Mouse (Mus musculus): Measurements from ENCODE around the gene Efna5. TPM values are rescaled to one million over a fixed set of nuclear protein-coding genes. Genes with fewer than 3 reads are reported as not detected.

Gene Efna5
- polyA plus RNA-seq, 1 experiment from 2014 or later = 41.6 TPM

GRCm38 (mm10) chr17:62655819-62656355 lies 225.2 kb downstream of the Efna5 start:
- WGBS = 74% methylated on average over 16 of the region's 16 CpGs
- Histone ChIP-seq H3K36me3 (no peaks in the 10 kb centered on the region), H3K4me3 (no peak overlapping the region), H3K9me3 (no peaks in the 10 kb centered on the region), H3K27me3 (replicated peaks) (no peaks in the 10 kb centered on the region), H3K4me1 (peaks cover 31% of the 10 kb centered on the region), H3K27ac (no peak overlapping the region), H3K9ac (no peak overlapping the region), H3K4me2 (replicated peaks) (no peak overlapping the region)
- no peak for ATAC-seq (ENCODE audit: low FRiP score, low read depth)

GRCm38 (mm10) chr17:62652451-62652850 lies 228.7 kb downstream of the Efna5 start:
- Histone ChIP-seq H3K36me3 (no peaks in the 10 kb centered on the region), H3K9ac (no peak overlapping the region), H3K4me2 (replicated peaks) (no peak overlapping the region), H3K9me3 (no peaks in the 10 kb centered on the region), H3K27me3 (replicated peaks) (no peaks in the 10 kb centered on the region), H3K4me3 (no peak overlapping the region), H3K27ac (no peak overlapping the region), H3K4me1 (peaks cover 14% of the 10 kb centered on the region; the same call in 1 of the 2 replicates)
- 72% methylated on average over 6 of the region's 6 CpGs for WGBS
- no peak for ATAC-seq (ENCODE audit: low FRiP score, low read depth)

- H3K4me1 ChIP-seq = peaks cover 11% of the 10 kb centered on the region; the same call in 1 of the 2 replicates
- H3K4me3 ChIP-seq = no peak overlapping the region
- no peak overlapping the region for H3K4me2 ChIP-seq (replicated peaks)
- H3K27ac ChIP-seq = no peak overlapping the region
- 63% methylated on average over 8 of the region's 8 CpGs for WGBS
- H3K9ac ChIP-seq = no peak overlapping the region
- no peaks in the 10 kb centered on the region for H3K27me3 ChIP-seq (replicated peaks)
- no peaks in the 10 kb centered on the region for H3K36me3 ChIP-seq
- ATAC-seq (ENCODE audit: low FRiP score, low read depth) = no peak
- no peaks in the 10 kb centered on the region for H3K9me3 ChIP-seq
Measured at GRCm38 (mm10) chr17:62651696-62652095, 229.4 kb downstream of the Efna5 start.

GRCm38 (mm10) chr17:62649293-62649950 lies 231.7 kb downstream of the Efna5 start:
- peaks cover 8% of the 10 kb centered on the region; the same call in 1 of the 2 replicates for H3K4me1 ChIP-seq
- no peaks in the 10 kb centered on the region for H3K27me3 ChIP-seq (replicated peaks)
- H3K36me3 ChIP-seq = no peaks in the 10 kb centered on the region
- 92% methylated on average over 10 of the region's 10 CpGs for WGBS
- H3K4me2 ChIP-seq (replicated peaks) = no peak overlapping the region
- H3K9me3 ChIP-seq = no peaks in the 10 kb centered on the region
- H3K9ac ChIP-seq = no peak overlapping the region
- no peak overlapping the region for H3K27ac ChIP-seq
- ATAC-seq (ENCODE audit: low FRiP score, low read depth) = no peak
- no peak overlapping the region for H3K4me3 ChIP-seq

- Histone ChIP-seq H3K4me3 (no peak overlapping the region), H3K36me3 (no peaks in the 10 kb centered on the region), H3K27me3 (replicated peaks) (no peaks in the 10 kb centered on the region), H3K4me1 (peaks cover 1% of the 10 kb centered on the region; the same call in 1 of the 2 replicates), H3K9me3 (no peaks in the 10 kb centered on the region), H3K4me2 (replicated peaks) (no peak overlapping the region), H3K27ac (no peak overlapping the region), H3K9ac (no peak overlapping the region)
- ATAC-seq (ENCODE audit: low FRiP score, low read depth) = no peak
- 94% methylated on average over 8 of the region's 8 CpGs for WGBS
Measured at GRCm38 (mm10) chr17:62646836-62647235, 234.3 kb downstream of the Efna5 start.

- ATAC-seq (ENCODE audit: low FRiP score, low read depth) = no peak
- Histone ChIP-seq H3K36me3 (no peaks in the 10 kb centered on the region), H3K27ac (no peak overlapping the region), H3K27me3 (replicated peaks) (no peaks in the 10 kb centered on the region), H3K4me3 (no peak overlapping the region), H3K4me1 (no peaks in the 10 kb centered on the region), H3K9ac (no peak overlapping the region), H3K9me3 (no peaks in the 10 kb centered on the region), H3K4me2 (replicated peaks) (no peak overlapping the region)
- 78% methylated on average over 12 of the region's 12 CpGs for WGBS
Measured at GRCm38 (mm10) chr17:62642447-62643145, 238.5 kb downstream of the Efna5 start.

GRCm38 (mm10) chr17:62640654-62641053 lies 240.5 kb downstream of the Efna5 start:
- H3K9ac ChIP-seq = no peak overlapping the region
- peak; percentile 68 for ATAC-seq (ENCODE audit: low FRiP score, low read depth)

GRCm38 (mm10) chr17:62636896-62637295 lies 244.2 kb downstream of the Efna5 start:
- H3K4me2 ChIP-seq (replicated peaks) = no peak overlapping the region
- no peak overlapping the region for H3K4me3 ChIP-seq
- H3K9me3 ChIP-seq = no peaks in the 10 kb centered on the region
- no peaks in the 10 kb centered on the region for H3K4me1 ChIP-seq
- no peak overlapping the region for H3K27ac ChIP-seq
- no peak overlapping the region for H3K9ac ChIP-seq
- no peaks in the 10 kb centered on the region for H3K36me3 ChIP-seq
- no peaks in the 10 kb centered on the region for H3K27me3 ChIP-seq (replicated peaks)
- no peak for ATAC-seq (ENCODE audit: low FRiP score, low read depth)
- 91% methylated on average over 7 of the region's 7 CpGs for WGBS

More at GRCm38 (mm10) chr17:62640654-62641053, 240.5 kb downstream of the Efna5 start:
- Histone ChIP-seq H3K27ac (no peak overlapping the region), H3K9me3 (no peaks in the 10 kb centered on the region), H3K36me3 (no peaks in the 10 kb centered on the region), H3K27me3 (replicated peaks) (no peaks in the 10 kb centered on the region), H3K4me1 (no peaks in the 10 kb centered on the region), H3K4me2 (replicated peaks) (no peak overlapping the region), H3K4me3 (no peak overlapping the region)
- 62% methylated on average over 6 of the region's 6 CpGs for WGBS

- WGBS = 87% methylated on average over 3 of the region's 3 CpGs
- ATAC-seq (ENCODE audit: low FRiP score, low read depth) = no peak
Measured at GRCm38 (mm10) chr17:62634937-62635336, 246.2 kb downstream of the Efna5 start.

GRCm38 (mm10) chr17:62628474-62628873 lies 252.6 kb downstream of the Efna5 start:
- no peak for ATAC-seq (ENCODE audit: low FRiP score, low read depth)
- no peak overlapping the region for H3K4me2 ChIP-seq (replicated peaks)
- 70% methylated on average over 1 of the region's 1 CpGs for WGBS

More at GRCm38 (mm10) chr17:62634937-62635336, 246.2 kb downstream of the Efna5 start:
- Histone ChIP-seq H3K4me2 (replicated peaks) (no peak overlapping the region), H3K36me3 (no peaks in the 10 kb centered on the region), H3K4me3 (no peak overlapping the region), H3K27ac (no peak overlapping the region), H3K4me1 (no peaks in the 10 kb centered on the region), H3K9ac (no peak overlapping the region), H3K9me3 (no peaks in the 10 kb centered on the region), H3K27me3 (replicated peaks) (no peaks in the 10 kb centered on the region)

GRCm38 (mm10) chr17:62627508-62627907 lies 253.6 kb downstream of the Efna5 start:
- peaks cover 16% of the 10 kb centered on the region for H3K4me1 ChIP-seq
- H3K27ac ChIP-seq = no peak overlapping the region
- no peaks in the 10 kb centered on the region for H3K9me3 ChIP-seq
- H3K9ac ChIP-seq = no peak overlapping the region
- ATAC-seq (ENCODE audit: low FRiP score, low read depth) = no peak
- no peaks in the 10 kb centered on the region for H3K27me3 ChIP-seq (replicated peaks)
- WGBS = 85% methylated on average over 1 of the region's 1 CpGs
- no peak overlapping the region for H3K4me3 ChIP-seq
- H3K4me2 ChIP-seq (replicated peaks) = no peak overlapping the region
- H3K36me3 ChIP-seq = no peaks in the 10 kb centered on the region

More at GRCm38 (mm10) chr17:62628474-62628873, 252.6 kb downstream of the Efna5 start:
- Histone ChIP-seq H3K27ac (no peak overlapping the region), H3K9me3 (no peaks in the 10 kb centered on the region), H3K27me3 (replicated peaks) (no peaks in the 10 kb centered on the region), H3K4me3 (no peak overlapping the region), H3K36me3 (no peaks in the 10 kb centered on the region), H3K4me1 (peaks cover 16% of the 10 kb centered on the region), H3K9ac (no peak overlapping the region)

- H3K9ac ChIP-seq = no peak overlapping the region
- H3K4me2 ChIP-seq (replicated peaks) = no peak overlapping the region
- WGBS = 39% methylated on average over 8 of the region's 8 CpGs
- no peaks in the 10 kb centered on the region for H3K9me3 ChIP-seq
- no peak for ATAC-seq (ENCODE audit: low FRiP score, low read depth)
- no peak overlapping the region for H3K4me3 ChIP-seq
- peak overlapping the region; percentile 13; the same call in 1 of the 2 replicates for H3K27ac ChIP-seq
- no peaks in the 10 kb centered on the region for H3K36me3 ChIP-seq
- no peaks in the 10 kb centered on the region for H3K27me3 ChIP-seq (replicated peaks)
- peaks cover 16% of the 10 kb centered on the region for H3K4me1 ChIP-seq
Measured at GRCm38 (mm10) chr17:62625646-62626020, 255.5 kb downstream of the Efna5 start.
